Mouse (Mus musculus) Patski (cell line): Measurements from ENCODE around the gene Hsd11b1. TPM values are rescaled to one million over a fixed set of nuclear protein-coding genes. Genes with fewer than 3 reads are reported as not detected.
"Not testable (repeated sequence)": the region's sequence is repeated elsewhere in the genome, so short reads cannot be mapped to it uniquely, and the experiment has no call there.

Source experiments
- ATAC-seq: fragments of 100-300 bp; one replicate; pipeline ENCODE4 v1.8.0; 2021
- CTCF ChIA-PET: fragments of 350-600 bp; sonication (Branson Sonifier 250); formaldehyde crosslinking; loops from one replicate; lab custom pipeline; 2022; ENCODE audit warnings: inconsistent platforms; lab: Charles Lee
- POLR2A ChIA-PET: fragments of 350-600 bp; sonication (Branson Sonifier 250); formaldehyde crosslinking; loops from one replicate; lab custom pipeline; 2022; ENCODE audit warnings: antibody characterized with exemption, inconsistent platforms; lab: Charles Lee
- DNase-seq: peaks from one replicate; pipeline ENCODE4 v3.0.0-alpha.2; 2011; ENCODE audit warnings: low read depth, low spot score
- H3K27me3 ChIP-seq: fragments of 371-371 bp; one replicate; pipeline ENCODE4 v1.5.1; 2021
- CTCF ChIP-seq: fragments of 100-300 bp; IDR thresholded peaks from one replicate; pipeline ENCODE4 v1.5.1; 2021
- in situ Hi-C: fragments of 300-500 bp; cut with MboI; formaldehyde crosslinking; loops from 3 replicates; pipeline ENCODE4 v1.11.1; 2018; ENCODE audit warnings: low pct_unique_long_range_greater_than_20kb, mixed read lengths
- polyA plus RNA-seq: library from polyadenylated mRNA; unstranded; gene quantifications from one replicate; pipeline ENCODE4 v1.2.3, GENCODE M21; 2021

The Hsd11b1 gene
- polyA plus RNA-seq, 1 experiment from 2014 or later, result 0.19 TPM

GRCm38 (mm10) chr1:193298141-193298765, 34.4 kb upstream of the Hsd11b1 start:
- POLR2A ChIA-PET, result interaction anchor here (0.6 to 0.8 kb wide), 2 partner anchors 13 to 615 kb away, joined by 3 read pairs; no protein-coding TSS in a partner anchor
- DNase-seq, result peak; percentile 68
- TF ChIP-seq CTCF, result no peak
- no peaks in the 10 kb centered on the region for H3K27me3 ChIP-seq
- CTCF ChIA-PET, result no interaction called here
- in situ Hi-C loops, result no loop called here
- peak; percentile 95 for ATAC-seq

- in situ Hi-C loops, result no loop called here
- no peaks in the 10 kb centered on the region for H3K27me3 ChIP-seq
- ChIA-PET CTCF (interaction anchor here (0.7 to 2.0 kb wide), 4 partner anchors 11 to 87 kb away, joined by 3 to 4 read pairs (median 3); no protein-coding TSS in a partner anchor), POLR2A (no interaction called here)
- TF ChIP-seq CTCF, result no peak
- DNase-seq (no peak), ATAC-seq (no peak)
Measured at GRCm38 (mm10) chr1:193295920-193296319, 32.0 kb upstream of the Hsd11b1 start.

- DNase-seq, result no peak
Measured at GRCm38 (mm10) chr1:193293926-193294325, 30.1 kb upstream of the Hsd11b1 start.

DNA sequence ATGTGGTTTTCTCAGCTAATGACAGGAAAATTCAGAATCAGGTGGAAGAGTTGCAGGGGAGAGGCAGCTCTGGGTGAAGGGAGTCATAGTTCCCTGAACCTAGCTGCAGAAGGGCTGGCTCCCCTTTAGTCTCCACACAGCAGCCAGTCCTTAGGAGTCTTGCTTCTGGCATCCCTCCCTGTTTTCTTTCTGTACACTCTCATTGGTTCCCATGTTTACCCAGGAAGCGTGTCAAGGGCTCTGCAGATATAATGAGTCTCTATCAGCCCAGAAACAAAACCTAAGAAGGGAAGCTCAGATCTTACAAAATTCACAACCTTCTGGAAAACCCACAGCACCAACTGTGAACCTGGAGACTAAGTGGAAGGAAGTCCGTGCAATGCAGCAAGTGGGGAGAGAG, 29.2 kb upstream of the Hsd11b1 start:
- in situ Hi-C loops, result no loop called here
- CTCF ChIA-PET, result no interaction called here
- POLR2A ChIA-PET, result no interaction called here
- TF ChIP-seq CTCF, result no peak
- H3K27me3 ChIP-seq, result no peaks in the 10 kb centered on the region
- no peak for DNase-seq
- no peak for ATAC-seq

More at GRCm38 (mm10) chr1:193293926-193294325, 30.1 kb upstream of the Hsd11b1 start:
- in situ Hi-C loops, result no loop called here
- no peaks in the 10 kb centered on the region for H3K27me3 ChIP-seq
- ChIA-PET CTCF (no interaction called here), POLR2A (no interaction called here)
- ATAC-seq, result no peak
- TF ChIP-seq CTCF, result no peak

GRCm38 (mm10) chr1:193290686-193291085, 26.8 kb upstream of the Hsd11b1 start:
- no peak for ATAC-seq
- no peak for DNase-seq
- H3K27me3 ChIP-seq, result no peaks in the 10 kb centered on the region
- in situ Hi-C loops, result no loop called here
- TF ChIP-seq CTCF, result no peak
- ChIA-PET CTCF (no interaction called here), POLR2A (no interaction called here)

GRCm38 (mm10) chr1:193289914-193290313, 26.0 kb upstream of the Hsd11b1 start:
- H3K27me3 ChIP-seq, result no peaks in the 10 kb centered on the region
- ATAC-seq (no peak), DNase-seq (no peak)
- TF ChIP-seq CTCF, result no peak
- ChIA-PET POLR2A (no interaction called here), CTCF (no interaction called here)
- in situ Hi-C loops, result no loop called here

- ChIA-PET POLR2A (no interaction called here), CTCF (no interaction called here)
- in situ Hi-C loops, result no loop called here
- ATAC-seq (no peak), DNase-seq (no peak)
- no peaks in the 10 kb centered on the region for H3K27me3 ChIP-seq
- TF ChIP-seq CTCF, result no peak
Measured at GRCm38 (mm10) chr1:193289076-193289475, 25.2 kb upstream of the Hsd11b1 start.

- DNase-seq, result no peak
- ChIA-PET CTCF (interaction anchor here (0.9 to 1.0 kb wide), 2 partner anchors 9 to 16 kb away, joined by 3 to 4 read pairs; no protein-coding TSS in a partner anchor), POLR2A (no interaction called here)
- TF ChIP-seq CTCF, result no peak
- no peak for ATAC-seq
- in situ Hi-C loops, result no loop called here
- H3K27me3 ChIP-seq, result no peaks in the 10 kb centered on the region
Measured at GRCm38 (mm10) chr1:193287578-193287977, 23.7 kb upstream of the Hsd11b1 start.

- in situ Hi-C loops, DNase-seq, ATAC-seq, POLR2A ChIA-PET, H3K27me3 ChIP-seq, CTCF ChIA-PET: not testable (repeated sequence)
Measured at GRCm38 (mm10) chr1:193285766-193286325, 22.0 kb upstream of the Hsd11b1 start.

DNA sequence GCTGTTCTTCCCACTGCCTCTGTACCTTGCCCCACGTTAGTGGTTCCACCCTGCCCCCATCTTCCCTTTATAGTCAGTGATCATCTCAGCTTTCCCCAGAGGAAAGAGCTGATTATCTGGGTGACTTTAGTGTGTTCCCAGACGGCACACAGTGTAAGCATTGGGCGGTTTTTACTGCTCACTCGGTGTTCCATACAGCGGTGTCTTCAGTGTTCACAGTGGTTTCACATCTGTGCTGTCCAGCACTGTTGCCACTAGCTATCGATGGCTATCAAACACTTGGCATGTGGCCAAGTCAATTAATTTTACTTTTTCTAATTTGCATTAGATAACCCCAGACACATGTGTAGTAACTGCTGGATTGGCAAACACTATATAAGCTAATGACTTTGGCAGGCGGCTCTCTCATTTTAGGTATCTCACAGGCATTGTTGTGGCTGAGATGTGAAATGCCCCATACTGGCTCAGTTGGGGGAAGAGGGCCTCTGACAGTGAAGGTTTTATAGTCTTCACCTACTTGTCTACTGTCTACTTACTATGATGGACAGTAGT, 20.4 kb upstream of the Hsd11b1 start:
- ChIA-PET POLR2A (interaction anchor here (0.6 kb wide), 1 partner anchor 123 kb away, joined by 3 read pairs; no protein-coding TSS in a partner anchor), CTCF (interaction anchor here (1.2 kb wide), 1 partner anchor 98 kb away, joined by 3 read pairs; no protein-coding TSS in a partner anchor)
- no peak for ATAC-seq

DNA sequence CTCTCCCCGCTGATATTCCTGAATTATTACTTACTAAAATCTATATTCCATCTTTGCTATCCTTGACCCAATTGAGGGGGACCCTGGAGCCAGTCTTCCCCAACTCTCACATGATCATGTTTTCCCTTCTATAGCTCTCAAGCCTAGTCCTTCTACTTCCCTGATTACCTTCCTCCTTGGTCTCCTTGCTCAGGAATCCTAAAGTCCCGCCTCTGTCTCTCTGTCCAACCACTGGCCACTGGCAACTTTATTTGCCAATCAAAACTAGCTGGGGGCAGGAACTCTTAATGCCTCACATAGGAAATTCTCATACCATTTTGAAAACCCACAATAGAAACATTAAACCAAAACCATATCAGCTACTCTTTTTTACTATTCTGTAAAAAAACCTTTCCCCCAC, 17.5 kb upstream of the Hsd11b1 start:
- DNase-seq, result no peak
- no peak for ATAC-seq
- no peaks in the 10 kb centered on the region for H3K27me3 ChIP-seq
- in situ Hi-C loops, result no loop called here
- ChIA-PET CTCF (no interaction called here), POLR2A (no interaction called here)
- TF ChIP-seq CTCF, result no peak

More for the DNA sequence above, 20.4 kb upstream of the Hsd11b1 start:
- no peak for DNase-seq
- in situ Hi-C loops, result no loop called here
- no peak for TF ChIP-seq CTCF
- H3K27me3 ChIP-seq, result no peaks in the 10 kb centered on the region
